Mouse (Mus musculus) neural tube, embryonic 15.5 days (tissue): Measurements from ENCODE around the gene Parm1. TPM values are rescaled to one million over a fixed set of nuclear protein-coding genes. Genes with fewer than 3 reads are reported as not detected.

Source experiments
- ATAC-seq: fragments of 200-750 bp; cut with Nextera tagmentation; 2 replicates; pipeline ENCODE4 v1.8.0; 2017; ENCODE audit warnings: mild to moderate bottlenecking, moderate TSS enrichment, moderate library complexity; ENCODE audit not compliant: low FRiP score
- H3K27ac ChIP-seq: fragments of 300-500 bp; sonication (generic); replicated peaks from 2 replicates; pipeline ENCODE4 v1.5.1; 2015; ENCODE audit warnings: mild to moderate bottlenecking, inconsistent platforms
- H3K27me3 ChIP-seq: fragments of 300-500 bp; sonication (generic); replicated peaks from 2 replicates; pipeline ENCODE4 v1.6.1; 2015; ENCODE audit warnings: inconsistent platforms
- H3K36me3 ChIP-seq: fragments of 300-500 bp; sonication (generic); 2 replicates; pipeline ENCODE4 v1.6.1; 2015; ENCODE audit warnings: inconsistent platforms
- H3K4me1 ChIP-seq: fragments of 300-500 bp; sonication (generic); 2 replicates; pipeline ENCODE4 v1.6.1; 2015; ENCODE audit warnings: inconsistent platforms
- H3K4me2 ChIP-seq: fragments of 300-500 bp; sonication (generic); 2 replicates; pipeline ENCODE4 v1.6.1; 2015; ENCODE audit warnings: inconsistent platforms, mild to moderate bottlenecking, moderate library complexity
- H3K4me3 ChIP-seq: fragments of 300-500 bp; sonication (generic); replicated peaks from 2 replicates; pipeline ENCODE4 v1.5.1; 2015; ENCODE audit warnings: mild to moderate bottlenecking, inconsistent platforms
- H3K9ac ChIP-seq: fragments of 300-500 bp; sonication (generic); replicated peaks from 2 replicates; pipeline ENCODE4 v1.6.1; 2015; ENCODE audit warnings: mild to moderate bottlenecking, inconsistent platforms
- H3K9me3 ChIP-seq: fragments of 300-500 bp; sonication (generic); replicated peaks from 2 replicates; pipeline ENCODE4 v1.6.1; 2016; ENCODE audit warnings: inconsistent platforms
- WGBS: fragments of 180-500 bp; shearing (Covaris S2); methylation state at CpG from one replicate; pipeline ENCODE4 v1.1.7; 2015; ENCODE audit warnings: mixed read lengths; 5-methylcytosine and 5-hydroxymethylcytosine counted together
- polyA plus RNA-seq: library from polyadenylated mRNA; unstranded; fragments of >200 nt; fragmentation: Nextera tagmentation; extraction: Ambion mirVana; gene quantifications from 2 replicates; pipeline ENCODE4 v1.2.1, GENCODE M21; 2015

Gene Parm1
- polyA plus RNA-seq, result 8.3 and 13.2 TPM in 2 replicates

DNA sequence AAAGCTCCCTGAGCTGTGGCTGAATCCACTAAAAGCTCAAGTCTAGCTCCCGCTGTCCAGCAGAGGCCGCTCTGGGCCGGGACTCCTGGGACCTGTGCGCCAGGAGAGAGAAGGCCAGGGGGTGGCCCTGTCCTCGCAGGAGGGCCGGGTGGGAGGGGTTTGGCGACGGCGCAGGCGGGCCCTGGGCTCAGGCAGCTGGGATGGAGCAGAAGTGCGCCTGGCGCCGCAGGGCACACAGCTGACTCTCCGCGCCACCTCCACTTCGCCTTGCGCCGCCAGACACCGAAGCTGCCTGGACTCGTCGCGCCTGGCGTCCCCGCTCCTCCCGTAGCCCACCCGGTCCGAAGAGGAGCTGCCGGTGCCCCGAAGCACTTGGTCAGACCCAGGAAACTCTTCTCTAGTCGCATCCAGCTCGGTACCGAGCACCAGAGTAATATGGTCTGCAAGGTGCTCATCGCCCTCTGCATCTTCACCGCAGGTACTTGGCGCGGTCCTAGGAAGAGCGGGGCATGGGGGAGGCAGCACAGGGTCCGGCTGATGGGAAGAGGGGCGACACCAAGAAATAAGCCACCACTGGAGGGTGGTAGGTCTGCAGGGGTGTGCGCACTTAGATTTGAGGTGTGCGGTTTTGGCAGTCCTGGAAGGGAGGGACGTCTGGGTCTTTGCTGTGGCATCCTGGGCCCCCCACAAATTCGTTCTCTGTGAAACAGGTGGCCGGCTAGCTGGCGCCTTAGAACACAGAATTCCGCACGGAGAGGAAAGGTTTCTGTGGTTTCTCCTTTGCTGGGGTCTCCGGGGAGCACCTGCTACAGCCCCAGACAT lies at the start of gene Parm1:
TSS of gene Parm1 (plus strand) at position 136 of the 822 bp plus-strand sequence.
- no peaks in the 10 kb centered on the region for H3K36me3 ChIP-seq
- no peaks in the 10 kb centered on the region for H3K9me3 ChIP-seq
- peak within 1 kb of the TSS; percentile 98 for H3K4me2 ChIP-seq
- peak within 1 kb of the TSS; percentile 58 for H3K9ac ChIP-seq
- peak; percentile 95 for ATAC-seq
- peaks cover 28% of the 10 kb centered on the region for H3K4me1 ChIP-seq
- under 1% methylated on average over 48 of the region's 48 CpGs for WGBS
- H3K27ac ChIP-seq, result no peak within 1 kb of the TSS; the same call in 1 of the 2 replicates
- H3K4me3 ChIP-seq, result peak within 1 kb of the TSS; percentile 55
- 0 out of 2 replicates have a peak, but pooled peaks cover 4% of the 10 kb centered on the region for H3K27me3 ChIP-seq

GRCm38 (mm10) chr5:91475241-91475640 lies 42.2 kb upstream of the Parm1 start:
- no peaks in the 10 kb centered on the region for H3K27me3 ChIP-seq
- no peak overlapping the region for H3K4me2 ChIP-seq
- H3K4me1 ChIP-seq, result no peaks in the 10 kb centered on the region
- H3K4me3 ChIP-seq, result no peak overlapping the region
- no peak for ATAC-seq
- H3K27ac ChIP-seq, result no peak overlapping the region
- H3K9me3 ChIP-seq, result no peaks in the 10 kb centered on the region
- 95% methylated on average over 7 of the region's 7 CpGs for WGBS
- no peak overlapping the region for H3K9ac ChIP-seq
- no peaks in the 10 kb centered on the region for H3K36me3 ChIP-seq

- no peak overlapping the region for H3K4me3 ChIP-seq
- H3K9me3 ChIP-seq, result no peaks in the 10 kb centered on the region
- H3K36me3 ChIP-seq, result no peaks in the 10 kb centered on the region
- no peaks in the 10 kb centered on the region for H3K4me1 ChIP-seq
- H3K4me2 ChIP-seq, result no peak overlapping the region
- no peaks in the 10 kb centered on the region for H3K27me3 ChIP-seq
- WGBS, result 89% methylated on average over 7 of the region's 7 CpGs
- no peak for ATAC-seq
- no peak overlapping the region for H3K27ac ChIP-seq
- H3K9ac ChIP-seq, result no peak overlapping the region
These were observed 40.6 kb upstream of the Parm1 start for GRCm38 (mm10) chr5:91476863-91477262.

DNA sequence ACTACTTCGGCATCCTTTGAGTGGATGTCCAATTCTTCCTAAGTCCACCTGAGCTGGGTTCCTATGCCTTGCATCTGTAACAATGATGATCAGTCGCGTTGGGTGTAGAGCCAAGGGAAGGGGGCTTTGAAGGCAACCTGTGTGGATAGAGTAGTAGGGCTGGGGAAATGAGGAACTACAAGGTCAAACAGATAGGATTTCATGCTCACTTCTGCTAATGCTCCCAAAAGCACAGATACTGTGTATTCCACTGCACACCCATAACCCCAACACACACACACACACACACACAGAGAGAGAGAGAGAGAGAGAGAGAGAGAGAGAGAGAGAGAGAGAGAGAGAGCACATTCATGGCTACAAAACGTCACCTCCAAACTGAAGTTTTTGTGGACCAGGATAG lies 38.7 kb upstream of the Parm1 start:
- Histone ChIP-seq H3K9ac (no peak overlapping the region), H3K4me2 (no peak overlapping the region), H3K4me1 (no peaks in the 10 kb centered on the region), H3K27me3 (no peaks in the 10 kb centered on the region), H3K4me3 (no peak overlapping the region), H3K9me3 (no peaks in the 10 kb centered on the region), H3K36me3 (no peaks in the 10 kb centered on the region), H3K27ac (no peak overlapping the region)
- 94% methylated on average over 4 of the region's 4 CpGs for WGBS
- no peak for ATAC-seq

DNA sequence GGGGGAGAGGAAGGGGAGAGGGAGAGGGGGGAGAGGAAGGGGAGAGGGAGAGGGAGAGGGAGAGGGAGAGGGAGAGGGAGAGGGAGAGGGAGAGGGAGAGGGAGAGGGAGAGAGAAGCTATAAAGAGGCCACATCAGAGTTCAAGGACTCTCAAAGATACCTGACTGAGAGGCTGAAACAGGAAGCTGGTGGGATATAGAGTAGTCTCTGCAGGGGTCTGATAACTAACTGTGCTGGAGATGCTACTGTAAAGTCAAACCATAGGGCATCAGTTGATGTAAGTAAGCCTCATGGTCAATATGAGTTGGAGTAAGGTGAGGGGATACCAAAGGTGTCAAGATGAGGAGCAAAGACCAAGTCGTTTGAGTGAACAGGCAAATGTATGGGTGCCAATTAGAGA lies 37.3 kb upstream of the Parm1 start:
- Histone ChIP-seq H3K27ac (no peak overlapping the region), H3K9me3 (no peaks in the 10 kb centered on the region), H3K4me1 (no peaks in the 10 kb centered on the region), H3K27me3 (no peaks in the 10 kb centered on the region), H3K4me2 (no peak overlapping the region), H3K9ac (no peak overlapping the region), H3K36me3 (no peaks in the 10 kb centered on the region), H3K4me3 (no peak overlapping the region)
- 59% methylated on average over 1 of the region's 1 CpGs for WGBS
- ATAC-seq, result no peak

DNA sequence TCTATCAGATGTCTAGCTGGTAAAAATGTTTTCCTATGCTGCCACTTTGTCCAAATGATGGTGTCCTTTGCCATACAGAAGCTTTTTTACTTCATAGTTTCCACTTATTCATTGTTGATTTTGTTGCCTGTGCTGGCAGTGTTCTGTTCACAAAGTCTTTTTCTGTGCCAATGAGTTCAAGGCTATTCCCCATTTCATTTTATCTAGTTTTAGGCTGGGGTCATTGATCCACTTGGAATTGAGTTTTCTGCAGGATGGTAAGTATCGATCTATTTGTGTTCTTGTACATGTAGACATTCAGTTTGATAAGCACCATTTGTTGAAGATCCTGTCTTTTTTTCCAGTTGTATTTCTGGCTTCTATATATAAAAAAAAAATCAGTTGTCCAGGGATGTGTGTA lies 33.1 kb upstream of the Parm1 start:
- 95% methylated on average over 1 of the region's 1 CpGs for WGBS

GRCm38 (mm10) chr5:91494456-91494855 lies 23.0 kb upstream of the Parm1 start:
- Histone ChIP-seq H3K9me3 (no peaks in the 10 kb centered on the region), H3K9ac (no peak overlapping the region), H3K27ac (no peak overlapping the region), H3K4me1 (no peaks in the 10 kb centered on the region), H3K4me3 (no peak overlapping the region), H3K36me3 (no peaks in the 10 kb centered on the region), H3K4me2 (no peak overlapping the region), H3K27me3 (no peaks in the 10 kb centered on the region)
- WGBS, result 62% methylated on average over 5 of the region's 5 CpGs
- ATAC-seq, result no peak

More for the DNA sequence above, 33.1 kb upstream of the Parm1 start:
- no peak overlapping the region for H3K4me3 ChIP-seq
- H3K9me3 ChIP-seq, result no peaks in the 10 kb centered on the region
- no peaks in the 10 kb centered on the region for H3K27me3 ChIP-seq
- H3K36me3 ChIP-seq, result no peaks in the 10 kb centered on the region
- no peak overlapping the region for H3K27ac ChIP-seq
- H3K4me2 ChIP-seq, result no peak overlapping the region
- H3K9ac ChIP-seq, result no peak overlapping the region
- no peak for ATAC-seq
- H3K4me1 ChIP-seq, result no peaks in the 10 kb centered on the region

- Histone ChIP-seq H3K9ac (no peak overlapping the region), H3K4me3 (no peak overlapping the region), H3K27me3 (no peaks in the 10 kb centered on the region), H3K4me2 (no peak overlapping the region), H3K9me3 (no peaks in the 10 kb centered on the region), H3K27ac (no peak overlapping the region), H3K36me3 (no peaks in the 10 kb centered on the region), H3K4me1 (no peaks in the 10 kb centered on the region)
- WGBS, result 80% methylated on average over 1 of the region's 1 CpGs
- no peak for ATAC-seq
These were observed 16.1 kb upstream of the Parm1 start for GRCm38 (mm10) chr5:91501361-91501760.

DNA sequence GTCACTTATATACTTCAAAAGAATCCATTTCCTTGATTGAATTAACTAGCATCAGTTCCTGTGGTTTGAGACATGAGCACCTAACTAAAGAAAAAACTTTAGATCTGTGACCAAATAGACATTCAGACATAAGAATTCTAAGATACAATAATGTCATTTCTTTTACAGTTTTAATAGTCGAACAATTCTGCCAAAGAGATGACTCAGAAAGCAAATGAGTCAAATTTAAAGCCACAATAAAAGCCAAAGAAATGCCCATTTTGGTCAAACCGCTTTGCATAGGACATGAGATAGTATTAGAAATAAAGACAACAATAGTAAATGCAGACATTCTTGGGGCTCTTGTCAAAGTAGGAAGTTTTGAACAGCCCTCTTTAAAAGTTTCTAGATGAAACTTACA lies 15.0 kb upstream of the Parm1 start:
- WGBS, result 88% methylated on average over 2 of the region's 2 CpGs

GRCm38 (mm10) chr5:91504320-91504922 lies 13.0 kb upstream of the Parm1 start:
- H3K9ac ChIP-seq, result no peak overlapping the region
- ATAC-seq, result no peak
- H3K4me1 ChIP-seq, result no peaks in the 10 kb centered on the region
- WGBS, result 63% methylated on average over 5 of the region's 5 CpGs
- H3K27me3 ChIP-seq, result no peaks in the 10 kb centered on the region
- H3K4me2 ChIP-seq, result no peak overlapping the region
- no peak overlapping the region for H3K27ac ChIP-seq
- no peaks in the 10 kb centered on the region for H3K9me3 ChIP-seq
- H3K4me3 ChIP-seq, result no peak overlapping the region
- H3K36me3 ChIP-seq, result no peaks in the 10 kb centered on the region

More for the DNA sequence above, 15.0 kb upstream of the Parm1 start:
- Histone ChIP-seq H3K36me3 (no peaks in the 10 kb centered on the region), H3K4me1 (no peaks in the 10 kb centered on the region), H3K4me2 (no peak overlapping the region), H3K9me3 (no peaks in the 10 kb centered on the region), H3K9ac (no peak overlapping the region), H3K27me3 (no peaks in the 10 kb centered on the region), H3K4me3 (no peak overlapping the region), H3K27ac (no peak overlapping the region)
- ATAC-seq, result no peak

DNA sequence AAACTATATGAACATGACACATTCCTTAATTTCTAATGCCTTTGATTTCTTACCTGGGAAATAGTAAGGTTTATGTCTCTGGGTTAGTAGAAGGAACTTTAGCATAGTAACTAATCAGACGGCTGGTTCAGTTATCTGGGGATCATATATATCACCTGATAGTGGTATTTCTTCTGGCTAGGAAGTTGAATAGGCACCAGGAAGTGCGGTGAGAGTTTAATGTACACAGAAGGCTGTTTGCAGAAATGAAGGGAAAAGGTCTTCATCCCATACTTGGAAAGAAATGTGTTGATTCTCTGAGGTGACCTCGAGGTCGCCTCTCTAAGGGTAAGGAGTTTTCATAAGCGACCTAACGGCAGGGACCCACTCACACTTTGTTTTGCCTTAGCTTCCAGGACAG lies 338 bp upstream of the Parm1 start:
- Histone ChIP-seq H3K4me1 (peaks cover 28% of the 10 kb centered on the region), H3K27me3 (0 out of 2 replicates have a peak, but pooled peaks cover 4% of the 10 kb centered on the region), H3K9ac (no peak overlapping the region), H3K27ac (no peak overlapping the region), H3K4me2 (peak overlapping the region; percentile 98), H3K9me3 (no peaks in the 10 kb centered on the region), H3K36me3 (no peaks in the 10 kb centered on the region), H3K4me3 (peak overlapping the region; percentile 55)
- 25% methylated on average over 6 of the region's 6 CpGs for WGBS
- no peak for ATAC-seq

GRCm38 (mm10) chr5:91518302-91518790 lies 931 bp downstream of the Parm1 start:
- peaks cover 28% of the 10 kb centered on the region for H3K4me1 ChIP-seq
- H3K4me3 ChIP-seq, result peak overlapping the region; percentile 55
- no peak overlapping the region for H3K27ac ChIP-seq
- ATAC-seq, result peak; percentile 12; the same call in 1 of the 2 replicates
- H3K36me3 ChIP-seq, result no peaks in the 10 kb centered on the region
- no peaks in the 10 kb centered on the region for H3K9me3 ChIP-seq
- H3K4me2 ChIP-seq, result peak overlapping the region; percentile 98
- H3K9ac ChIP-seq, result peak overlapping the region; percentile 58
- WGBS, result 3% methylated on average over 16 of the region's 16 CpGs
- 0 out of 2 replicates have a peak, but pooled peaks cover 4% of the 10 kb centered on the region for H3K27me3 ChIP-seq
